Mouse (Mus musculus) spleen, adult 2 months (tissue): ENCODE results near the gene Olfr331.
"Not testable (repeated sequence)": the region's sequence is repeated elsewhere in the genome, so short reads cannot be mapped to it uniquely, and the experiment has no call there.

Experiments
- CTCF ChIP-seq: fragments of 200-500 bp; IDR thresholded peaks from 2 replicates; pipeline ENCODE4 v1.5.1; 2011; ENCODE audit warnings: mild to moderate bottlenecking, inconsistent platforms; ENCODE audit not compliant: insufficient read depth, insufficient read length, insufficient replicate concordance; ENCODE audit errors: extremely low read depth
- POLR2A ChIP-seq: fragments of 200-500 bp; IDR thresholded peaks from 2 replicates; pipeline ENCODE4 v1.6.1; 2011; ENCODE audit warnings: low read depth, low read length, inconsistent platforms

DNA sequence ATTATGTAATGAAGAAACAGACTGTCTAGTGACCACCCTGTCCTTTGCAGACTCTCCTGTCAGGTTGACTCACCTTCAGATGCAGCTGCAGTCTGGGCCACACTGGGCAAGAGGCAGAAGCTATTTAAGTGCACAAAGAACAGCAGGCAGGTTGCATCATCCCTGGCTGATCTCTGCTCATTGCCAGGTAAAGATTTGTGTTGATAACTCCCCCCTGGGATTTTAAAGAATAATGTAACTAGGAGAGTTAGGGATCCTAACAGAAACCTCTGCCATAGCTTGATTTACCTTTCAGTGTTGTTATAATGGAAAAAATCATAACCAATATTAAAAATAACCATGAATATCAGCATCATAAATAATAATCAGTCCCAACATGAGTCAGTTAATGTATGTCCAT lies 32.4 kb upstream of the Olfr331 start, which contains the start of gene Olfr330:
- not testable (repeated sequence) for TF ChIP-seq POLR2A, CTCF
